Mouse (Mus musculus) E14TG2a.4 (cell line): ENCODE results near the gene Nckap5l.
A peak's percentile ranks its signal among the peaks of the same experiment; 100 is the strongest.

Source experiments
- H3K27me3 ChIP-seq: 2 replicates; pipeline ENCODE4 v1.6.1; 2014; ENCODE audit warnings: low read length, control low read depth; ENCODE audit not compliant: insufficient read depth
- H3K36me3 ChIP-seq: 2 replicates; pipeline ENCODE4 v1.6.1; 2014; ENCODE audit warnings: low read length, control low read depth; ENCODE audit not compliant: insufficient read depth
- H3K4me1 ChIP-seq: replicated peaks from 2 replicates; pipeline ENCODE4 v1.6.1; 2014; ENCODE audit warnings: low read depth, low read length, control low read depth
- H3K4me3 ChIP-seq: replicated peaks from 2 replicates; pipeline ENCODE4 v1.5.1; 2014; ENCODE audit warnings: mild to moderate bottlenecking, low read length
- H3K9me3 ChIP-seq: 2 replicates; pipeline ENCODE4 v1.6.1; 2014; ENCODE audit warnings: low read length, control low read depth
- CTCF ChIP-seq: conservative IDR thresholded peaks from 2 replicates; pipeline ENCODE4 v1.5.1; 2014; ENCODE audit warnings: low read length
- NANOG ChIP-seq: IDR thresholded peaks from 2 replicates; pipeline ENCODE4 v1.6.1; 2014; ENCODE audit warnings: borderline replicate concordance, low read length, mixed read lengths
- POU5F1 ChIP-seq: IDR thresholded peaks from 2 replicates; pipeline ENCODE4 v1.6.1; 2014; ENCODE audit warnings: low read length, borderline replicate concordance

Nckap5l gene

GRCm38 (mm10) chr15:99498356-99498755 lies 40.8 kb upstream of the Nckap5l start:
- H3K4me3 ChIP-seq, result no peak overlapping the region
- no peak for TF ChIP-seq POU5F1
- TF ChIP-seq NANOG, result no peak
- TF ChIP-seq CTCF, result no peak
- peaks cover 21% of the 10 kb centered on the region for H3K27me3 ChIP-seq
- no peaks in the 10 kb centered on the region for H3K36me3 ChIP-seq
- H3K9me3 ChIP-seq, result no peaks in the 10 kb centered on the region
- H3K4me1 ChIP-seq, result peaks cover 40% of the 10 kb centered on the region

GRCm38 (mm10) chr15:99497527-99498242 lies 40.1 kb upstream of the Nckap5l start:
- Histone ChIP-seq H3K27me3 (peaks cover 21% of the 10 kb centered on the region), H3K4me3 (no peak overlapping the region; the same call in 1 of the 2 replicates), H3K4me1 (peaks cover 38% of the 10 kb centered on the region), H3K9me3 (no peaks in the 10 kb centered on the region), H3K36me3 (no peaks in the 10 kb centered on the region)
- no peak for TF ChIP-seq POU5F1
- TF ChIP-seq NANOG, result no peak
- no peak for TF ChIP-seq CTCF

- Histone ChIP-seq H3K4me3 (no peak overlapping the region), H3K27me3 (peaks cover 21% of the 10 kb centered on the region), H3K4me1 (peaks cover 33% of the 10 kb centered on the region), H3K9me3 (no peaks in the 10 kb centered on the region), H3K36me3 (no peaks in the 10 kb centered on the region)
- TF ChIP-seq POU5F1, result no peak
- peak; percentile 80 for TF ChIP-seq CTCF
- no peak for TF ChIP-seq NANOG
These were observed 39.5 kb upstream of the Nckap5l start for GRCm38 (mm10) chr15:99497061-99497460.

- TF ChIP-seq NANOG, result no peak
- no peak for TF ChIP-seq POU5F1
- TF ChIP-seq CTCF, result no peak
- Histone ChIP-seq H3K9me3 (peaks cover 34% of the 10 kb centered on the region), H3K36me3 (no peaks in the 10 kb centered on the region), H3K4me3 (no peak overlapping the region), H3K27me3 (no peaks in the 10 kb centered on the region), H3K4me1 (peaks cover 18% of the 10 kb centered on the region)
These were observed 27.2 kb upstream of the Nckap5l start for GRCm38 (mm10) chr15:99484745-99485144.

- Histone ChIP-seq H3K9me3 (no peaks in the 10 kb centered on the region), H3K27me3 (no peaks in the 10 kb centered on the region), H3K36me3 (0 out of 2 replicates have a peak, but pooled peaks cover 4% of the 10 kb centered on the region), H3K4me3 (peak overlapping the region; percentile 97), H3K4me1 (peaks cover 45% of the 10 kb centered on the region)
- TF ChIP-seq POU5F1, result no peak
- TF ChIP-seq CTCF, result no peak
- TF ChIP-seq NANOG, result no peak
These were observed 18.3 kb upstream of the Nckap5l start for GRCm38 (mm10) chr15:99475814-99476213.

- Histone ChIP-seq H3K36me3 (peaks cover 16% of the 10 kb centered on the region), H3K27me3 (no peaks in the 10 kb centered on the region), H3K9me3 (no peaks in the 10 kb centered on the region), H3K4me3 (peak within 1 kb of the TSS; percentile 97), H3K4me1 (peaks cover 58% of the 10 kb centered on the region)
- TF ChIP-seq POU5F1 (no peak), CTCF (no peak), NANOG (no peak)
These were observed 17.0 kb upstream of the Nckap5l start, which contains the start of gene Bcdin3d for GRCm38 (mm10) chr15:99474576-99474926. TSS of gene Bcdin3d (minus strand) at chr15:99474730.

GRCm38 (mm10) chr15:99473801-99474575 lies 16.4 kb upstream of the Nckap5l start:
- peaks cover 62% of the 10 kb centered on the region for H3K4me1 ChIP-seq
- no peak for TF ChIP-seq POU5F1
- TF ChIP-seq NANOG, result no peak
- TF ChIP-seq CTCF, result no peak
- no peaks in the 10 kb centered on the region for H3K9me3 ChIP-seq
- H3K4me3 ChIP-seq, result peak overlapping the region; percentile 97
- no peaks in the 10 kb centered on the region for H3K27me3 ChIP-seq
- peaks cover 16% of the 10 kb centered on the region for H3K36me3 ChIP-seq

- peak overlapping the region; percentile 97 for H3K4me3 ChIP-seq
- no peaks in the 10 kb centered on the region for H3K9me3 ChIP-seq
- H3K36me3 ChIP-seq, result peaks cover 16% of the 10 kb centered on the region
- peaks cover 72% of the 10 kb centered on the region for H3K4me1 ChIP-seq
- TF ChIP-seq CTCF (no peak), NANOG (no peak), POU5F1 (no peak)
- no peaks in the 10 kb centered on the region for H3K27me3 ChIP-seq
These were observed 15.4 kb upstream of the Nckap5l start for GRCm38 (mm10) chr15:99472972-99473371.
